Mouse (Mus musculus) limb, embryonic 13.5 days (tissue): ENCODE measurements around the gene Bzw2. TPM values are rescaled to one million over a fixed set of nuclear protein-coding genes. Genes with fewer than 3 reads are reported as not detected.
"Not testable (repeated sequence)": the region's sequence is repeated elsewhere in the genome, so short reads cannot be mapped to it uniquely, and the experiment has no call there.

ENCODE experiments used
- ATAC-seq: fragments of 200-750 bp; cut with Nextera tagmentation; 2 replicates; pipeline ENCODE4 v1.8.0; 2017; ENCODE audit warnings: low read depth, moderate number of reproducible peaks, moderate TSS enrichment; ENCODE audit not compliant: low FRiP score
- H3K27ac ChIP-seq: fragments of 300-500 bp; sonication (generic); 2 replicates; pipeline ENCODE4 v1.5.1; 2015; ENCODE audit warnings: inconsistent platforms, mild to moderate bottlenecking, moderate library complexity
- H3K27me3 ChIP-seq: fragments of 300-500 bp; sonication (generic); 2 replicates; pipeline ENCODE4 v1.6.1; 2015; ENCODE audit warnings: mild to moderate bottlenecking, inconsistent platforms
- H3K36me3 ChIP-seq: fragments of 300-500 bp; sonication (generic); 2 replicates; pipeline ENCODE4 v1.6.1; 2015; ENCODE audit warnings: inconsistent platforms, mild to moderate bottlenecking, moderate library complexity
- H3K4me1 ChIP-seq: fragments of 300-500 bp; sonication (generic); 2 replicates; pipeline ENCODE4 v1.6.1; 2015; ENCODE audit warnings: inconsistent platforms
- H3K4me2 ChIP-seq: fragments of 300-500 bp; sonication (generic); replicated peaks from 2 replicates; pipeline ENCODE4 v1.6.1; 2015; ENCODE audit warnings: inconsistent platforms, mild to moderate bottlenecking, moderate library complexity
- H3K4me3 ChIP-seq: fragments of 300-500 bp; sonication (generic); 2 replicates; pipeline ENCODE4 v1.5.1; 2015; ENCODE audit warnings: moderate library complexity, mild to moderate bottlenecking, inconsistent platforms
- H3K9ac ChIP-seq: fragments of 300-500 bp; sonication (generic); 2 replicates; pipeline ENCODE4 v1.6.1; 2015; ENCODE audit warnings: mild to moderate bottlenecking, inconsistent platforms
- H3K9me3 ChIP-seq: fragments of 300-500 bp; sonication (generic); 2 replicates; pipeline ENCODE4 v1.6.1; 2016; ENCODE audit warnings: inconsistent platforms
- WGBS: fragments of 180-500 bp; shearing (Covaris S2); methylation state at CpG from one replicate; pipeline ENCODE4 v1.1.7; 2015; 5-methylcytosine and 5-hydroxymethylcytosine counted together
- polyA plus RNA-seq: library from polyadenylated mRNA; unstranded; fragments of >200 nt; fragmentation: Nextera tagmentation; extraction: Ambion mirVana; gene quantifications from 2 replicates; pipeline ENCODE4 v1.2.1, GENCODE M21; 2015

Bzw2 gene
- 242 and 259 TPM in 2 replicates for polyA plus RNA-seq

DNA sequence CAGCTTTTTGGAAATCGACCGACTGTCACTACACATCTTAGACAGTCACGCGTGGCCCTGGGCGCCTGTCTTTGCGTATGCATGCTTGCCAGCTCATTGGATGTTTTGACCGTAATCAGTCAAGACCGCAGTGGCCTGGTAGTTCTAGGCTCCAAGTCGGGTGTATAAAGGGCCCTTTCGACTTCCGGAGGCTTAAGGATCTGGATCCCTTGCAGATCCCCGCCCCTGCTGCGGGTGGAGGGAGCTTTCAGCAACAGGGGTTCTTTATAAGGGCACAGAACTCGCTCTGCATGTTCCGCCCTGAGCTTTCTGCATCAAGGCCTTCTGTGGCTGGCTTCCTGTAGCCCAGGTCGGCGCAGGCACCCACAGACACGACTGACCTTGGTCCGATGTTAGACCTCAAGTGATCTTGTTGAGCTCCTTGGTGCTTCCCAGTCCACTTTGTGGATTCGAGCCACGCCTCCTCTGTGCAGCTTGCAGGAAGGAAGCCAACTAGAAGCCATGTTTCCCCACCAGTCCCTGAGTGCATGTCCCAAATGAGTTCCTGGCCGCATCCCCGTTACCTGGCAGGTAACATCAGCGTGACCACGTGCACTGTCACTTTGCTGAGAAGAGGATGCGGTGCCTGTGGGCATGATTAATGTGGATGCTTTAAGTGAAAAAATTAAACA lies at the start of gene Bzw2:
Bzw2 (minus strand) TSS at position 443 of the 671 bp plus-strand sequence.
- Histone ChIP-seq H3K9me3 (no peaks in the 10 kb centered on the region), H3K27ac (peak within 1 kb of the TSS; percentile 94), H3K27me3 (no peaks in the 10 kb centered on the region), H3K4me1 (peaks cover 30% of the 10 kb centered on the region), H3K9ac (peak within 1 kb of the TSS; percentile 81), H3K4me3 (peak within 1 kb of the TSS; percentile 95), H3K36me3 (peaks cover 6% of the 10 kb centered on the region; the same call in 1 of the 2 replicates), H3K4me2 (peak within 1 kb of the TSS; percentile 73)
- 3% methylated on average over 26 of the region's 26 CpGs for WGBS
- ATAC-seq = peak; percentile 30

DNA sequence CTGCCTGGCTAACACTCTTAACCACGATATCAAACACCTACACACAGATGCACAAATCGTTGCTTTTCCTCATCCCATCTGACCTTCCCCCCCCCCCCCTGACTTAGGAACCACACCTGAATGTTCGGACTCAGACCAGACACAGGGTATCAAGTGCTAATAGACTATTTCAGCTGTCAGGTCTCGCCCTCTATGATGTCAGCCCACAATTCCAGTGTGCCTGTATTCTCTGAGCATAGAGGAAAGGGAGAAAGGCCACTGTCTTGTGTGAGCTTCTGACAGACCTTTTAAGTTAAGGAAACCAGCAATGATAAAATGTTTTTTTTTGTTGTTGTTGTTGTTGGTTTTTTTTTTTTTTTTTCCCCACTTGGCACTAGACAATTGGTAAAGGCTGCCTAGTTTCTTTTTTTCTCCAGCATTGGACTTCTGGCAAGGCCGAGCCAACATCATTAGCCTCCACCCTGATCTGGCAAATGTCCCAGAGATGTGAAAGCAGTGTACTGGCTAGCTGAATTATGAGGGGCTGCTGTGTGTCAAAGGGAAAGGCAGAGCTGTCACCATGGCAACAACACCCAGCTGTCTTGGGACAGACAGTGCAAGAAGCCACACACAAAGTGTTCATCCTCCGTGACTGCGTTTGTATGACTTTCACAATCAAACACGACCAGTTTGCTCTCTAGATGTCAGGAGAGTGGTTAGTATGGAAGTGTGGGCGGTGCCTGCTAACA lies 49.4 kb upstream of the Bzw2 start:
- H3K36me3 ChIP-seq = no peaks in the 10 kb centered on the region
- H3K27me3 ChIP-seq = no peaks in the 10 kb centered on the region
- 56% methylated on average over 9 of the region's 9 CpGs for WGBS
- peak; percentile 77; the same call in 1 of the 2 replicates for ATAC-seq
- H3K9ac ChIP-seq = no peak overlapping the region
- H3K27ac ChIP-seq = no peak overlapping the region
- no peak overlapping the region for H3K4me3 ChIP-seq
- H3K4me2 ChIP-seq = peak overlapping the region; percentile 52
- no peaks in the 10 kb centered on the region for H3K9me3 ChIP-seq
- peaks cover 11% of the 10 kb centered on the region for H3K4me1 ChIP-seq

DNA sequence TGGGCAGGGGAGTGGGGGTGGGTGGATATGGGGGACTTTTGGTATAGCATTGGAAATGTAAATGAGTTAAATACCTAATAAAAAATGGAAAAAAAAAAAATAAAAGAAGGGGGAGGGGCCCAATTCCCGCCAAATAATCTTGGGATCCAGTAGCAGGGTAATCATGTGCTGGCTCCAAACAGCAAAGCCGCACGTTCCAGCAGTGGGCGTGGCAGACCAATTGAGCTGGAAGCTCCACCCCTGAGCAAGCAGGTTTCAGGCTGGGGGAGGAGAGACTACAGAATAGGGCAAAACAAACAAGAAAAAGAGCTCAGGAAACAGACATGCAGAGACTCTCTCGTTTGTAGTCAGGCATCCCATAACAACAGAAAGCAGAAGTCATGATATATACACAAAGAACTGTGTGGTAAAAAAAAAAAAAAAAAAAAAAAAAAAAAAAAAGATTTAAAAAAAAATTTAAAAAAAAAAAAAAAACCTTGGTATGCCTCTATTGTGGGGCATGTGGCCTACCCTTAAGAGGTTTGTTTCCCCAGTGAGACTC lies 47.8 kb upstream of the Bzw2 start:
- 75% methylated on average over 5 of the region's 5 CpGs for WGBS
- not testable (repeated sequence) for H3K27me3 ChIP-seq, H3K4me2 ChIP-seq, H3K9me3 ChIP-seq, H3K9ac ChIP-seq, H3K36me3 ChIP-seq, H3K4me3 ChIP-seq, ATAC-seq, H3K27ac ChIP-seq
- H3K4me1 ChIP-seq = peaks cover 11% of the 10 kb centered on the region

DNA sequence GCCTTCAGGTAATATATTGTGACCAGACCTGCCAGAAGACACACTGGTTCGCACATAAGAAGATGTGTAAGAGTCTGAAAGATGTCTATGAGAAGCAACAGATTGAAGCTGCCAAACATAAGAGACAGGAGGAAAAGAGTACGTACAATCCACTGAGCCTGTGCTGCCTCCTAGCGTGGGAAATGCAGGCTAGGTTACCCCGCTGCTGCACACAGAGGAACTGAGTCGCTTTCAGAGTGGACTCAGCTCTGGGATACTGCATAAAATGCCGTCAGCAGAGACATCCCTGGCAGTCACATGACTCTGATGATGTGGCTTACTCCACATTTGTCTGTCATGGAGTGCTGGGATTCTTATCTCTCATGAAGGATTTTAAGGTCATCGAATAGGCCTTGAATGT lies 37.1 kb upstream of the Bzw2 start:
- Histone ChIP-seq H3K36me3 (peaks cover 81% of the 10 kb centered on the region), H3K9ac (no peak overlapping the region), H3K4me1 (no peaks in the 10 kb centered on the region), H3K27ac (no peak overlapping the region), H3K4me2 (no peak overlapping the region), H3K9me3 (peaks cover 24% of the 10 kb centered on the region), H3K4me3 (no peak overlapping the region), H3K27me3 (no peaks in the 10 kb centered on the region)
- WGBS = 95% methylated on average over 7 of the region's 7 CpGs
- no peak for ATAC-seq

DNA sequence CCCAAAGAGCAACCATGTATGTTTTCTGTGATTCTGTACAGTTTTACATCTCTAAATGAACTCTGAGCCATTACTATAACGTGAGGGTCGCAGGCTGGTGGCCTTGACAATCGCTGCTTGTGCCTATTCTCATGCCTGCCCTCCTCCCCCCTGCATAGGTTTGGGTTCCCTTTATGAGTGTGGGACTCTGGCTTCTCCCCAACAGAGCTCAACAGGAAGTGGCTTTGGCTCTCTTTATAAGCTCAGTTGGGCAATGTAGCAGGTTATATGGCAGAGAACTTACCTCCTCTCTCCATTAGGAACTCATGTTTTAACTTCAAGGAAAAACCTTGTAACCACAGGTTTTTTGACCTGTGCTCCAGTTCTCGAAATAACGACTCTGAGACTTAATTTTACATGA lies 32.5 kb upstream of the Bzw2 start:
- no peak overlapping the region for H3K9ac ChIP-seq
- no peaks in the 10 kb centered on the region for H3K4me1 ChIP-seq
- ATAC-seq = no peak
- H3K4me3 ChIP-seq = no peak overlapping the region
- 71% methylated on average over 5 of the region's 5 CpGs for whole genome bisulfite sequencing
- H3K9me3 ChIP-seq = no peaks in the 10 kb centered on the region
- H3K4me2 ChIP-seq = no peak overlapping the region
- H3K27me3 ChIP-seq = no peaks in the 10 kb centered on the region
- peaks cover 84% of the 10 kb centered on the region for H3K36me3 ChIP-seq
- H3K27ac ChIP-seq = no peak overlapping the region

DNA sequence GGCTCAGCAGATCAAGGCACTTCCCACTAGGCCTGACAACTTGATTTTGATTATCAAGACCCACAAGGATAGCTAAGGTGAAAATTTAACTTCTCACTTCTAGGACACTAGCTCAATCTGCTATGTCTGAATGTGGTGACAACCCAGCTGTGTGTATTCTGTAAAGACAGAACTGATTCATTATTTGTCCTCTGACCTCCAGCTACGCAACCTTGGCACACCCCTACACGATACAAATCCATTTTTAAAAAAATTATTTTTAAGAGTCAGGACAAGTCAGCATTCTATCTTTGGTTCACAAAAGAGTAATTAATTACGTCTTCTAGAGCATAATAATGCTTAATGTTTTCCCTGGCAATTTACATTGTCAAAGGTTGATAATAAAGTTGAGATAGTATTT lies 31.7 kb upstream of the Bzw2 start:
- no peak overlapping the region for H3K27ac ChIP-seq
- H3K36me3 ChIP-seq = peaks cover 77% of the 10 kb centered on the region
- no peak overlapping the region for H3K4me3 ChIP-seq
- H3K9me3 ChIP-seq = no peaks in the 10 kb centered on the region
- H3K9ac ChIP-seq = no peak overlapping the region
- no peak overlapping the region for H3K4me2 ChIP-seq
- no peaks in the 10 kb centered on the region for H3K27me3 ChIP-seq
- ATAC-seq = no peak
- 96% methylated on average over 3 of the region's 3 CpGs for WGBS
- H3K4me1 ChIP-seq = no peaks in the 10 kb centered on the region

DNA sequence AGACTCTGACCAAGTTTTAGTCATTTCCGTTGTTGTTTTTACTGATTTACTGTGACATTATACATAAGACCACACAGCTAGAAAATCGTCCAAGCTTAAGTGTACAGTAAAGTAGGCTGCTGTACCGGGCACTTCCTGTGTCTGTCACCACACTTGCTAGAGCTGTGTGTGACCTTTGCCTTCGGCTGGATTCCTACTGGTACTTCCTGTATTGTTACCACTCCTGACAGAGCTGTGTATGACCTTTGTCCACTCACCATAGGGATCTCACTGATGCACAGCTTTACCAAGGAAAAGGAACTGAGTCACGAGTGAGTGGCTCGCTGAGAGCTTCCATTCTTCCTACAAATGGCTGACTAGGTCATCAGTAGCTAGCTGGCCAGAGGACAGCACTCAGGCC lies 29.2 kb upstream of the Bzw2 start:
- no peaks in the 10 kb centered on the region for H3K4me1 ChIP-seq
- no peaks in the 10 kb centered on the region for H3K9me3 ChIP-seq
- no peak overlapping the region for H3K27ac ChIP-seq
- ATAC-seq = no peak
- 82% methylated on average over 6 of the region's 6 CpGs for WGBS
- no peak overlapping the region for H3K9ac ChIP-seq
- H3K4me2 ChIP-seq = no peak overlapping the region
- no peaks in the 10 kb centered on the region for H3K27me3 ChIP-seq
- peaks cover 80% of the 10 kb centered on the region for H3K36me3 ChIP-seq
- H3K4me3 ChIP-seq = no peak overlapping the region

DNA sequence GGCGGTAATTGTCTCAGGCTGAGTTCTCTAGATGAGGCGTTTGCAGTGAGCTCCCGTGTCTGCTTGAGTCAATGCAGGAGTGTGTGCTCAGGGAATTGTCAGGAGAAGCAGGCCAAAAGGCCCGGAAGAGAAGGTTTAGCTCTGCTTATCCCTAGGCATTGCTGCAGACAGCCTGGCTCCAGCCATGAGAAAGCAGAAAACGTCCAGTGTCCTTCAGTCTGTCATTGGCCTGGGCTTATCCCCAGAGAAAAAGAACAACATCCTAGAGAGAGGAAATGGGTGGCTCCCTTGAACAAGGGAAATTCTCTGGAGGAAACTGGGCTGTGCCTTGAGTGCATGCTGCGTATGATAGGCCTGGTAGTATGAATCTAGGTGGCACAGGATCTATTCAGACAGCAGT lies 24.7 kb upstream of the Bzw2 start:
- H3K27ac ChIP-seq = no peak overlapping the region
- H3K9ac ChIP-seq = no peak overlapping the region
- ATAC-seq = 0 out of 2 replicates have a peak, but pooled peaks have one; percentile 11
- no peaks in the 10 kb centered on the region for H3K4me1 ChIP-seq
- no peak overlapping the region for H3K4me2 ChIP-seq
- H3K4me3 ChIP-seq = no peak overlapping the region
- H3K9me3 ChIP-seq = no peaks in the 10 kb centered on the region
- WGBS = 81% methylated on average over 6 of the region's 6 CpGs
- H3K36me3 ChIP-seq = peaks cover 58% of the 10 kb centered on the region
- H3K27me3 ChIP-seq = no peaks in the 10 kb centered on the region

DNA sequence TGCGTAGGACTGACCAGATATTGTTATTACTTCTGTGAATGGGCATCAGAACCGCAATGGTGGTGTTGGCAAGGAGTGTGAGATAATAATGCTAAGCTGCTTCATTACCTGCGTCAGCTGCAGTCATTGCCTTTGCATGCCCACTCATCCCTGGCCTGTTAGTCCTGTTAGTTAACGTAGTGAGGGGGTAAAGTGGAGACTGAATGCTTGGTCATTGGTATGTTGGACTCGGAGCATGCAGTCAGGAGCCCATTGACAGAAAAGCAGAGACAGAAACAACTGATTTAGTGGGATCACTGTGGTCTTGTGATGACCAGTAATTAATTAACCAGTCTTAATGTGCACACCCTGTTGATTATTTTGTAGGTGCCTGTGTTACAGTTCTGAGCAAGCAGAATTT lies 19.3 kb upstream of the Bzw2 start:
- no peak overlapping the region for H3K4me2 ChIP-seq
- H3K27me3 ChIP-seq = no peaks in the 10 kb centered on the region
- WGBS = 95% methylated on average over 5 of the region's 5 CpGs
- ATAC-seq = no peak
- no peak overlapping the region for H3K4me3 ChIP-seq
- no peaks in the 10 kb centered on the region for H3K4me1 ChIP-seq
- no peaks in the 10 kb centered on the region for H3K9me3 ChIP-seq
- peaks cover 66% of the 10 kb centered on the region for H3K36me3 ChIP-seq
- no peak overlapping the region for H3K27ac ChIP-seq
- no peak overlapping the region for H3K9ac ChIP-seq

GRCm38 (mm10) chr12:36165299-36165698 lies 7.4 kb upstream of the Bzw2 start:
- no peak overlapping the region for H3K4me3 ChIP-seq
- no peak overlapping the region for H3K4me2 ChIP-seq
- WGBS = 17% methylated on average over 1 of the region's 1 CpGs
- no peaks in the 10 kb centered on the region for H3K27me3 ChIP-seq
- no peak overlapping the region for H3K9ac ChIP-seq
- ATAC-seq = no peak
- no peak overlapping the region for H3K27ac ChIP-seq
- peaks cover 18% of the 10 kb centered on the region for H3K4me1 ChIP-seq
- no peaks in the 10 kb centered on the region for H3K9me3 ChIP-seq
- peaks cover 17% of the 10 kb centered on the region for H3K36me3 ChIP-seq

DNA sequence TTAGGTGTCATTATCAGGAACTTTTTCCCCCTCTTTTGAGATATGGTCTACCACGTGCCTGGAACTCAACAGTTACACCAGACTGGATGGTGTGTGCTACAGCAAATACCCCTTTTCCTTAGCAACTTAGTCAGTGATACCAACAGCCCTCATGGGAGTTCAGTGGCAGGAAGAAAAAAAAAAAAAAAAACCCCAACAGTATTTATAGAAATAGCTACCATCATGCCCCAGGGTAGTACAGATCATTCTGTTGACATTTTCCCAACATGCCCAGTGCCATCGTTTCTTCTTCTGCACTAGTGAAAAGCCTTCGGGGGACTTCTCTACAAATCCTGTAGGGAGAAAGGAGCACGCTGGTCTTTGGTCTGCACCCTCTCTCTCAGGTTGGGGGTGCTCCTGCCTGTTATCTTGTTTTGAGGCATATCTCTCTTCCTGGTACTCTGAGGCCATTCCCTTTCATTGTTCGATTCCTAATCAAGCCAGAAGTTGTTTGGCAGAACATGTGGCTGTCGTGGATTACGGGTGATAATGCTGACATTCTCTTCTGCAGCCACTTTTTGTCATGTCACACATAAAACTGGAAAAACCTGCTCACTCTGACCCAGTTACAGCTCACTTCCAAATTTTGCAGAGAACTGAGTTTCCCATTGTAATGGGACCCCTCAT lies 6.4 kb upstream of the Bzw2 start:
- no peak overlapping the region for H3K27ac ChIP-seq
- no peaks in the 10 kb centered on the region for H3K9me3 ChIP-seq
- peaks cover 18% of the 10 kb centered on the region for H3K4me1 ChIP-seq
- no peak overlapping the region for H3K4me3 ChIP-seq
- H3K27me3 ChIP-seq = no peaks in the 10 kb centered on the region
- H3K4me2 ChIP-seq = no peak overlapping the region
- no peak overlapping the region for H3K9ac ChIP-seq
- 77% methylated on average over 7 of the region's 7 CpGs for WGBS
- ATAC-seq = no peak
- H3K36me3 ChIP-seq = peaks cover 13% of the 10 kb centered on the region; the same call in 1 of the 2 replicates

GRCm38 (mm10) chr12:36157304-36157637 lies 609 bp downstream of the Bzw2 start:
- peak overlapping the region; percentile 81 for H3K9ac ChIP-seq
- peak overlapping the region; percentile 73 for H3K4me2 ChIP-seq
- H3K4me3 ChIP-seq = peak overlapping the region; percentile 95
- under 1% methylated on average over 14 of the region's 14 CpGs for WGBS
- peak; percentile 38; the same call in 1 of the 2 replicates for ATAC-seq
- peak overlapping the region; percentile 94 for H3K27ac ChIP-seq
- peaks cover 7% of the 10 kb centered on the region; the same call in 1 of the 2 replicates for H3K36me3 ChIP-seq
- H3K9me3 ChIP-seq = no peaks in the 10 kb centered on the region
- H3K4me1 ChIP-seq = peaks cover 30% of the 10 kb centered on the region
- no peaks in the 10 kb centered on the region for H3K27me3 ChIP-seq
